ENCODE assay signal across 28 mouse cellular contexts in genomic region chr9:107653474-107653873, GRCm38 (mm10). TPM values are rescaled to one million over a fixed set of nuclear protein-coding genes. Genes with fewer than 3 reads are reported as not detected.
"Had no signal": no experiment of that assay in that cellular context is flagged by ENCODE, and none has a peak within 500 bp of the region (broad histone marks: within the 10 kb centered on the region; RNA-seq: fewer than 3 reads in every experiment).

No protein-coding gene starts in this region.

- H3K36me3 ChIP-seq: kidney, embryonic 15.5 days; limb, embryonic 12.5 days; limb, embryonic 15.5 days; midbrain, embryonic 13.5 days; neural tube, embryonic 13.5 days had no signal

- H3K4me3 ChIP-seq: kidney, embryonic 15.5 days; left cerebral cortex, adult 2 months; limb, embryonic 12.5 days; limb, embryonic 15.5 days; midbrain, embryonic 13.5 days; myocyte; neural tube, embryonic 13.5 days had no signal

- H3K4me2 ChIP-seq: kidney, embryonic 15.5 days; limb, embryonic 12.5 days; limb, embryonic 15.5 days; lung, embryonic 14.5 days; midbrain, embryonic 13.5 days; neural tube, embryonic 13.5 days had no signal

- H3K27me3 ChIP-seq: kidney, embryonic 15.5 days; limb, embryonic 12.5 days; limb, embryonic 15.5 days; midbrain, embryonic 13.5 days; neural tube, embryonic 13.5 days had no signal

- H3K9ac ChIP-seq: kidney, embryonic 15.5 days; limb, embryonic 12.5 days; limb, embryonic 15.5 days; lung, embryonic 14.5 days; midbrain, embryonic 13.5 days; neural tube, embryonic 13.5 days had no signal

- H3K27ac ChIP-seq: kidney, embryonic 15.5 days; left cerebral cortex, adult 2 months; limb, embryonic 12.5 days; limb, embryonic 15.5 days; macrophage; midbrain, embryonic 13.5 days; neural tube, embryonic 13.5 days; stomach, postnatal 0 days had no signal

- ATAC-seq: inflammation-experienced regulatory T-cells, adult 6 months; lung, postnatal 0 days; midbrain, embryonic 13.5 days; midbrain, embryonic 16.5 days had no signal

- DNase-seq: kidney, adult 11 months; kidney, adult 8-10 months; kidney, postnatal 10 days; kidney, postnatal 36 days; layer of hippocampus, postnatal 36 days; left cerebral cortex, postnatal 4 days; lung, embryonic 14.5 days; retina, postnatal 1 day; right cerebral cortex, postnatal 25 days; thymus, adult 2 months; thymus, postnatal 14 days; thymus, postnatal 4 days had no signal

- H3K9me3 ChIP-seq: kidney, embryonic 15.5 days; limb, embryonic 12.5 days; limb, embryonic 15.5 days; midbrain, embryonic 13.5 days; neural tube, embryonic 13.5 days had no signal

RNA-seq across cellular contexts. Expression of gene Slc38a3, which starts 15.9 kb away (rescaled TPM):
- total RNA-seq: megakaryocyte, adult 5-6 weeks; monocyte, adult 5-6 weeks; neutrophil, adult 5-6 weeks had no signal
- polyA plus RNA-seq: inflammation-experienced regulatory T-cells, adult 6 months; macrophage had no signal

RNA-seq across cellular contexts. Expression of gene Gnat1, which starts 26.0 kb away (rescaled TPM):
- total RNA-seq: layer of hippocampus, postnatal 36 days; megakaryocyte, adult 5-6 weeks; monocyte, adult 5-6 weeks; neutrophil, adult 5-6 weeks had no signal
- polyA plus RNA-seq: macrophage; myocyte; spleen, adult 2 months had no signal

RNA-seq across cellular contexts. Expression of gene Sema3b, which starts 44.4 kb away (rescaled TPM):
- total RNA-seq: megakaryocyte, adult 5-6 weeks; monocyte, adult 5-6 weeks had no signal
- polyA plus RNA-seq: inflammation-experienced regulatory T-cells, adult 6 months; macrophage had no signal

RNA-seq across cellular contexts. Expression of gene Sema3f, which starts 56.8 kb away (rescaled TPM):
- total RNA-seq: megakaryocyte, adult 5-6 weeks; monocyte, adult 5-6 weeks had no signal
- polyA plus RNA-seq: inflammation-experienced regulatory T-cells, adult 6 months; macrophage had no signal
